Mouse (Mus musculus): Measurements from ENCODE around the gene Spata45. TPM values are rescaled to one million over a fixed set of nuclear protein-coding genes. Genes with fewer than 3 reads are reported as not detected.

Gene Spata45
- not detected in 2 replicates for polyA plus RNA-seq (2014; fragmentation: Nextera tagmentation; extraction: Ambion mirVana)

DNA sequence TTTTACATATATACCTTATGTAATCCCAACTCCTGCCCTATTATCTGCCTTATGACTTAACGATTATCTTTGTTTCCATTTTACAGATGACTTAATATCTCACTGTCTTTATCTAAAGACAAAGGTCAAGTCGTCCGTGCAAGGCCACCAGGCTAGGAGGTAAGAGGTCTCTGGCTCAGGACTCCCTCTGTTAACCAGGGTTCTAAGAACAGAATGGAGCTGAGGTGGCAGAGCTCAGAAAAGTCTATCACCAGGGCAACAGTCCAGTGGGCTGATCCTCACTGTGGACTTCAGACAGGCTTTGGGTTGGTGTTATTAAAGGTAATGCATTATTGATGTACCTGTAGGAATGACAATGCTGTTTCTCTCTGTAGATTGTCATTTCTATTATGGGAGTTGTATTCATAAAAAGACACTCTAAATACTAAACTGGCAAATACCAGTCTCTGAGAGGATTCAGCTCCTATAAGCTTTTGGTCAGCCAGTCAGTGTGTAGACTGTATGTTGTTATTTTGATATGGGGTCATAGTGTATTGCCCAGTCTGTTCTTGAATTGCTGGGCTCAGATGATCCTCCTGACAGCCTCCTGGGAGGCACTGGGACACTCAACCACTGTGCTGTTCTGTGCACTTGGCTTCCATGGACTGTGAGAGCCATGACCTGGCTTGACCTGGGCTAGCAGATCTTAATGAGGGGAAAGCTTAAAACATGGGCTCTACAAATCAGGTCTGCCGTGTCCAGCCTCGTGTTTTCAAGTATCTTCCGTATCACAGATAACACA lies at the start of gene Spata45:
Gene Spata45, plus strand, starts transcription at position 86 of the 781 bp plus-strand sequence.
- Histone ChIP-seq H3K9me3 (ENCODE audit: control insufficient read depth, low read length) (no peaks in the 10 kb centered on the region), H3K4me1 (ENCODE audit: control insufficient read depth, insufficient read depth, low read length) (no peaks in the 10 kb centered on the region), H3K9ac (replicated peaks; ENCODE audit: low read length) (no peak within 1 kb of the TSS), H3K27ac (replicated peaks; ENCODE audit: low read depth, low read length) (no peak within 1 kb of the TSS), H3K36me3 (ENCODE audit: control insufficient read depth, insufficient read depth, low read length) (no peaks in the 10 kb centered on the region), H3K4me2 (ENCODE audit: low read length) (no peak within 1 kb of the TSS), H3K27me3 (ENCODE audit: control insufficient read depth, insufficient read depth, low read length) (no peaks in the 10 kb centered on the region), H3K4me3 (replicated peaks; ENCODE audit: low read depth, low read length) (no peak within 1 kb of the TSS)
- ATAC-seq (ENCODE audit: low FRiP score, low TSS enrichment) = no peak
- 80% methylated on average over 6 of the region's 6 CpGs for whole genome bisulfite sequencing
- DNase-seq = no peak

- WGBS = 87% methylated on average over 9 of the region's 9 CpGs
- DNase-seq (no peak), ATAC-seq (ENCODE audit: low FRiP score, low TSS enrichment) (no peak)
- no peaks in the 10 kb centered on the region for H3K27me3 ChIP-seq (ENCODE audit: control insufficient read depth, insufficient read depth, low read length)
- H3K9ac ChIP-seq (replicated peaks; ENCODE audit: low read length) = no peak overlapping the region
- H3K27ac ChIP-seq (replicated peaks; ENCODE audit: low read depth, low read length) = no peak overlapping the region
- H3K4me1 ChIP-seq (ENCODE audit: control insufficient read depth, insufficient read depth, low read length) = no peaks in the 10 kb centered on the region
- H3K4me2 ChIP-seq (ENCODE audit: low read length) = no peak overlapping the region
- H3K4me3 ChIP-seq (replicated peaks; ENCODE audit: low read depth, low read length) = no peak overlapping the region
- no peaks in the 10 kb centered on the region for H3K9me3 ChIP-seq (ENCODE audit: control insufficient read depth, low read length)
- no peaks in the 10 kb centered on the region for H3K36me3 ChIP-seq (ENCODE audit: control insufficient read depth, insufficient read depth, low read length)
Observed at GRCm38 (mm10) chr1:190989437-190990082, 46.9 kb upstream of the Spata45 start.

DNA sequence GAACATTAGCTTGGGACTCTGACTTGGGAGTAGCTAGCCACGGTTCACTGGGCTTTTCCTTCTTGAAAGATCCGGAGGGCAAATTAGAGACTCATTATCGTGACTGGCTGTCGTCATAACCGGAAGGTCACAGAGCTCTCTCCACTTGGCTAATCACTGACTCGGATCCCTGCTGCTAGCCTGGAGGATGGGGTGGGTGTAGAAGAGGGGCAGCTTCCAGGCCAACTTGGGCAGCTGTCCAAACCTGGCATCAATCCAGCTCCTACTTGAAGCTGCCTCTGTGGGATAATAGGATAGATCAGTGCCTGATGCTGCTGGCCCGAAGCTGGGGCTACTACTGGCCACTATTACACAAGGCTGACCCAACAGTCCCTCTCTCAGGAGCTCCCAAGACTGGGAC lies 40.9 kb upstream of the Spata45 start:
- no peak overlapping the region for H3K9ac ChIP-seq (replicated peaks; ENCODE audit: low read length)
- H3K27me3 ChIP-seq (ENCODE audit: control insufficient read depth, insufficient read depth, low read length) = no peaks in the 10 kb centered on the region
- no peak overlapping the region for H3K27ac ChIP-seq (replicated peaks; ENCODE audit: low read depth, low read length)
- H3K36me3 ChIP-seq (ENCODE audit: control insufficient read depth, insufficient read depth, low read length) = no peaks in the 10 kb centered on the region
- DNase-seq (peak; percentile 49), ATAC-seq (ENCODE audit: low FRiP score, low TSS enrichment) (no peak)
- 57% methylated on average over 7 of the region's 7 CpGs for WGBS
- no peak overlapping the region for H3K4me3 ChIP-seq (replicated peaks; ENCODE audit: low read depth, low read length)
- H3K4me2 ChIP-seq (ENCODE audit: low read length) = no peak overlapping the region
- H3K9me3 ChIP-seq (ENCODE audit: control insufficient read depth, low read length) = peaks cover 7% of the 10 kb centered on the region; the same call in 1 of the 2 replicates
- H3K4me1 ChIP-seq (ENCODE audit: control insufficient read depth, insufficient read depth, low read length) = no peaks in the 10 kb centered on the region

DNA sequence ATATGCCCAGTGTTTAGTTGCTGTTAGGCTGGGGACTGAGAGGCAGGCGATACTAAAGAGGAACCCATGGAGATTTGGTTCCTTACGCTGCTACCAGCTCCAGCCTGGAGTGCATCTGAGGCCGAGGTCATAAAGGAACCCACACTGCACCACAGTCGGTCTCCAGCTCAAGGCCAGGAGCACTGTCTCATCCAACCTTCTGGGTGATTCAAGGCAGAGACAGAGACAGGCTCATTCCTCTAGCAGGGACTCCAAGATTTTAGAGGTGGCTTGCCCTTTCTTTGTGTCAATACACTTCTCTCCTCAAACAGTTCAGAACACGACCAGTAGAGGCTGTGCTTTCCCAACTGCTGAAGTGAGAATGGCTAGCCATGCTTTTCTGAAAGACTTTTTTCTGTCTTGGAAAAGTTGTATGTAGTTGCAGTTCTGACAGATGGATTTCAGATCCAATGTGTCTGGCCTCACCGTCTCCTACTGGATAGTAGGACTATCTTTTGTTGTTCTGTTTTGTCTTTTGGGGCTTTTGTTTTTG lies 40.0 kb upstream of the Spata45 start:
- Histone ChIP-seq H3K4me2 (ENCODE audit: low read length) (no peak overlapping the region), H3K27ac (replicated peaks; ENCODE audit: low read depth, low read length) (no peak overlapping the region), H3K4me1 (ENCODE audit: control insufficient read depth, insufficient read depth, low read length) (no peaks in the 10 kb centered on the region), H3K9ac (replicated peaks; ENCODE audit: low read length) (no peak overlapping the region), H3K36me3 (ENCODE audit: control insufficient read depth, insufficient read depth, low read length) (no peaks in the 10 kb centered on the region), H3K9me3 (ENCODE audit: control insufficient read depth, low read length) (peaks cover 7% of the 10 kb centered on the region; the same call in 1 of the 2 replicates), H3K27me3 (ENCODE audit: control insufficient read depth, insufficient read depth, low read length) (no peaks in the 10 kb centered on the region), H3K4me3 (replicated peaks; ENCODE audit: low read depth, low read length) (no peak overlapping the region)
- WGBS = 76% methylated on average over 6 of the region's 6 CpGs
- ATAC-seq (ENCODE audit: low FRiP score, low TSS enrichment) (no peak), DNase-seq (no peak)

- no peaks in the 10 kb centered on the region for H3K27me3 ChIP-seq (ENCODE audit: control insufficient read depth, insufficient read depth, low read length)
- DNase-seq (no peak), ATAC-seq (ENCODE audit: low FRiP score, low TSS enrichment) (no peak)
- H3K4me2 ChIP-seq (ENCODE audit: low read length) = no peak overlapping the region
- no peaks in the 10 kb centered on the region for H3K36me3 ChIP-seq (ENCODE audit: control insufficient read depth, insufficient read depth, low read length)
- H3K27ac ChIP-seq (replicated peaks; ENCODE audit: low read depth, low read length) = no peak overlapping the region
- H3K9me3 ChIP-seq (ENCODE audit: control insufficient read depth, low read length) = peaks cover 7% of the 10 kb centered on the region; the same call in 1 of the 2 replicates
- H3K4me1 ChIP-seq (ENCODE audit: control insufficient read depth, insufficient read depth, low read length) = no peaks in the 10 kb centered on the region
- no peak overlapping the region for H3K4me3 ChIP-seq (replicated peaks; ENCODE audit: low read depth, low read length)
- 88% methylated on average over 1 of the region's 1 CpGs for WGBS
- no peak overlapping the region for H3K9ac ChIP-seq (replicated peaks; ENCODE audit: low read length)
Observed at GRCm38 (mm10) chr1:190998027-190998426, 38.4 kb upstream of the Spata45 start.

DNA sequence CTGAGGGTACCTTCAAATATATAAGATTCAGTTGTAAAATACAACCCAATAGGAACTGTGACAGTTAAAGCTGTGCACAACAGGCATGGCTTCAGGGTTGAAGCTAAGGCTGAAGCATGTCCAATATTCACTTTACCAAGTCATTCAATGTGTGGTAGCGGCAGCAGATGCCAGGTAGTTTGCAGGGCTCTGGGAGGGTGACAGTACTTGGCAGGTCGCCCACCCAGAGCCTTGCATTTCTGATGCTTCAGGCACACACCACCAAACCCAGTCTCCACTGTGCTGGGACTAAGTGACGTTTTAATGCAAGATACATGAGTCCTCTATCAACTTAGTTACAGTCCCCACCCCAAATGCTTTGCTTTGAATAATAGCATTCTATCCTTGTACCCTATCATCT lies 35.8 kb upstream of the Spata45 start:
- Histone ChIP-seq H3K4me1 (ENCODE audit: control insufficient read depth, insufficient read depth, low read length) (no peaks in the 10 kb centered on the region), H3K27me3 (ENCODE audit: control insufficient read depth, insufficient read depth, low read length) (no peaks in the 10 kb centered on the region), H3K36me3 (ENCODE audit: control insufficient read depth, insufficient read depth, low read length) (peaks cover 12% of the 10 kb centered on the region; the same call in 1 of the 2 replicates), H3K9me3 (ENCODE audit: control insufficient read depth, low read length) (peaks cover 7% of the 10 kb centered on the region; the same call in 1 of the 2 replicates), H3K27ac (replicated peaks; ENCODE audit: low read depth, low read length) (no peak overlapping the region), H3K9ac (replicated peaks; ENCODE audit: low read length) (no peak overlapping the region), H3K4me3 (replicated peaks; ENCODE audit: low read depth, low read length) (no peak overlapping the region), H3K4me2 (ENCODE audit: low read length) (no peak overlapping the region)
- DNase-seq (peak; percentile 25), ATAC-seq (ENCODE audit: low FRiP score, low TSS enrichment) (no peak)
- 82% methylated on average over 3 of the region's 3 CpGs for WGBS

DNA sequence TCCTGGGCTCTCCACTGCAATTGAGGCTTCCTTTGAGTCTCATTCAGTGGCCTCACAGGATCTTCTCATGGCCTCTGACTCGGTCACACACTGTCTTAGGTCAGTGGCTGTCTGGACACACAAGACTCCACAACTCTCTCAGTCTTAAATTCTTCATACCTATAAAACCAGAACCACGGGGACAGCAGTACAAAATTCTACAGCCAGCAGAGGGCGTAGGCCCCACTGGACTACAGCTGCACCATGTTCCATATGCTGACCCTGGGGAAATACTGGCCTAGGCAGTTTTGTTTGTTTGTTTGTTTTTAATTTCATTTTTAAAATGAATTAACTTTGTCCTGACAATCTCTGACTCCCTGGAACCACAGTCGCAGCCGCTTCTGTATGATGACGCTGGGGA lies 34.2 kb upstream of the Spata45 start:
- Histone ChIP-seq H3K27me3 (ENCODE audit: control insufficient read depth, insufficient read depth, low read length) (no peaks in the 10 kb centered on the region), H3K27ac (replicated peaks; ENCODE audit: low read depth, low read length) (no peak overlapping the region), H3K4me3 (replicated peaks; ENCODE audit: low read depth, low read length) (no peak overlapping the region), H3K36me3 (ENCODE audit: control insufficient read depth, insufficient read depth, low read length) (peaks cover 20% of the 10 kb centered on the region; the same call in 1 of the 2 replicates), H3K9me3 (ENCODE audit: control insufficient read depth, low read length) (peaks cover 7% of the 10 kb centered on the region; the same call in 1 of the 2 replicates), H3K4me2 (ENCODE audit: low read length) (no peak overlapping the region), H3K4me1 (ENCODE audit: control insufficient read depth, insufficient read depth, low read length) (no peaks in the 10 kb centered on the region), H3K9ac (replicated peaks; ENCODE audit: low read length) (no peak overlapping the region)
- 64% methylated on average over 6 of the region's 6 CpGs for WGBS
- DNase-seq (peak; percentile 22), ATAC-seq (ENCODE audit: low FRiP score, low TSS enrichment) (no peak)

DNA sequence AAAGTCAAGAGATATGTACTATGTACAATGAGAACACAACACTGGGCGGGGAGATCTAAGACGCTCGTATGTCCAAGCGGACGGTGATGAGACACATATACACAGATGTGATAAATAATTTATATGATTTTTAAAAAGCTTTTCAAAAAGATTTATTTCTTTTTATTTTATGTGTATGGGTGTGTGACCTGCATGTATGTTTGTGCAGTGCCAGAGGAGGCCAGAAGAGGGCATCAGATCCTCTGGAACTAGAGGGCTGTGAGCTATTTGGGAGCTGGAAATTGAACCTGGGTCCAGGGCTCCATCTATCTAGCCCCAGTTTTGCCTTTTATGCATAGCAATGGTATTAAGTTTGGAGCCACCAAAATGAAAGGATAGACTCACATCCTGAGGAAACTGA lies 27.7 kb upstream of the Spata45 start:
- Histone ChIP-seq H3K4me3 (replicated peaks; ENCODE audit: low read depth, low read length) (no peak overlapping the region), H3K27me3 (ENCODE audit: control insufficient read depth, insufficient read depth, low read length) (no peaks in the 10 kb centered on the region), H3K9ac (replicated peaks; ENCODE audit: low read length) (no peak overlapping the region), H3K36me3 (ENCODE audit: control insufficient read depth, insufficient read depth, low read length) (peaks cover 65% of the 10 kb centered on the region), H3K9me3 (ENCODE audit: control insufficient read depth, low read length) (no peaks in the 10 kb centered on the region), H3K4me1 (ENCODE audit: control insufficient read depth, insufficient read depth, low read length) (no peaks in the 10 kb centered on the region), H3K27ac (replicated peaks; ENCODE audit: low read depth, low read length) (no peak overlapping the region), H3K4me2 (ENCODE audit: low read length) (no peak overlapping the region)
- ATAC-seq (ENCODE audit: low FRiP score, low TSS enrichment) (no peak), DNase-seq (no peak)
- WGBS = 98% methylated on average over 5 of the region's 5 CpGs
